Mouse (Mus musculus) effector memory CD4-positive, alpha-beta T cell, adult 5 months (primary cell): ENCODE data around the gene Gusb. TPM values are rescaled to one million over a fixed set of nuclear protein-coding genes. Genes with fewer than 3 reads are reported as not detected.

ENCODE experiments used
- polyA plus RNA-seq: library from polyadenylated mRNA; unstranded; fragments of 100-300 nt; shearing (Covaris generic); gene quantifications from one replicate; pipeline ENCODE4 v1.2.1, GENCODE M21; 2017

Gusb gene
- 18.1 TPM for polyA plus RNA-seq

GRCm38 (mm10) chr5:130002301-130003146 lies at the start of gene Gusb:
Gene Gusb, minus strand, starts transcription at chr5:130003049.

DNA sequence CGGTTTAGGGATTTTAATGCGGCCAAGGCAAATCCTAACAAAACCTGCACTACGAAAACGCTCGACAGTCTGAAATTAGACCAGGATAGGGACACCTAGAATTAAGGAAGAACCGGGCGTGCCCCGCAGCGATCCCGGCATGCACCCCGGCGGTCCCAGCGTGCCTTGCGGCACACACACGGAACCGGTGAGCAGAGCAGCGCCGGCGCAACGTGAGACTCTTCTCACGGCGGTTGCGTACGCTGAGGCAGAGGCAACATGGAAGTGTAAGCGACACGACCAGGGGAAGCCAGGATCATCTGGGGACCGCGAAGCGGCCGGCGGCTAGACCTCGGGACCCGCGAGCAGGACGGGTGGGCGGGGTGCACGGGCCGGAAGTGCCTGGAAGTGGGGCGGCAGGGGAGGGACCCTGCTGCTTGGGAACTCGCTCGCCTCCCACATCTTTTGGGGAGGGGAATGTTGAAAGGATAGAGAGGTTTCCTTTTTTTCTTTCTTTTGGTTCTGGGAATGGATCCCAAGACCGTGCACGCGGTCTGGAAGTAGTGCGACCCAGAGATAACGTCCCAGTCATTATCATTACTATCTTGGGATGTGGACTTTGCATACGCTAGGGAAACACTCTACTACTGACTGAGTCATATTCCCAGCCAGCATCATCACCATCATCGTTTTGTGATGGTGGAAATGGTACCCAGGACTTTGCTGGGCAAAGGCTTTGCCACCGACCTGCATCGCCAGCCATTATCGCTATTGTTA lies 26.5 kb upstream of the Gusb start, which contains the start of the genes Asl and Crcp:
Asl (minus strand) TSS at position 106 of the 756 bp plus-strand sequence.
Crcp (plus strand) TSS at position 149 of the 756 bp plus-strand sequence.

DNA sequence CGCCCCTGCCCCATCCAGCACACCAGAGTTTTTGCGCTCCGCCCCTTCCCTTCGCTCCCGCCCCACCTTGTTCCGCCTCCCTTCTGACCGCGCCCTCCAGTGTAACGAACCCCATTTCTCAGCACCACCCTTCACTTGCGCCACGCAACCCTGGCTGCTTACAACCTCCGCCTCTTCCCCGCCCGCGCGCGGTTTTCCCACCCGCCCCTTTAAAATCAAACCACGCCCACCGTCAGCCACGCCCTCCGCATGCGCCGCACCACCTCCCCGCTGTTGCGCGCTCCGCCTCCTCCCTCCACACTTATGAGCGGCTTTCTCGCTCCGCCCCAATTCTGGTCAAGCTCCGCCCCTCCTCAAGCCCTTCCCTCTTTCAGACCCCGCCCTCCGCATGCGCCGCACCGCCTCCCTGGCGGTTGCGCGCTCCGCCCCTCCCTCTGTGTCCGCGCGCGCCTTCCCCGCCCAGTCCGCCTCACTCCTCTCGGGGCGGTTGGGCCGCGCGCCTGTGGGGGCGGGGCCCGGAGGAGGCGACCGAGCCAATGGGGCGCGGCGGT lies 61.3 kb downstream of the Gusb start, which contains the start of gene Vkorc1l1:
Vkorc1l1 (plus strand) TSS at position 476 of the 551 bp plus-strand sequence.

Other genes starting within 250 kb of the Gusb start
- gene Psph, start 215.6 kb downstream of the Gusb start, polyA plus RNA-seq, result 19.8 TPM
- gene Sumf2, start 156.1 kb downstream of the Gusb start, polyA plus RNA-seq, result 12.6 TPM
- gene Chchd2, start 115.6 kb downstream of the Gusb start, polyA plus RNA-seq, result 409 TPM
- 0.80 TPM for gene Zbed5, start 107.3 kb downstream of the Gusb start, polyA plus RNA-seq
- gene Phkg1, start 104.5 kb downstream of the Gusb start, polyA plus RNA-seq, result 0.31 TPM
- gene Nupr1l, start 94.5 kb downstream of the Gusb start, polyA plus RNA-seq, result not detected
- gene Vkorc1l1, start 61.1 kb downstream of the Gusb start, polyA plus RNA-seq, result 12.7 TPM
- 45.4 TPM for gene Asl, start 26.2 kb upstream of the Gusb start, polyA plus RNA-seq
- 17.8 TPM for gene Crcp, start 26.2 kb upstream of the Gusb start, polyA plus RNA-seq
- 6.7 TPM for gene Tpst1, start 70.3 kb upstream of the Gusb start, polyA plus RNA-seq
- gene Kctd7, start 141.8 kb upstream of the Gusb start, polyA plus RNA-seq, result 1.2 TPM
- 53.0 TPM for gene Rabgef1, start 168.7 kb upstream of the Gusb start, polyA plus RNA-seq
- 87.5 TPM for gene Tmem248, start 214.0 kb upstream of the Gusb start, polyA plus RNA-seq